Mouse (Mus musculus): ENCODE measurements at regions not wholly inside any gene's neighbourhood (a gene's known extent, or its start where the extent isn't known, plus 50 kb on each side); places are given as distances from the start of the nearest gene placed in this dataset.

- DNase-seq = peak; percentile 6
Measured at GRCm38 (mm10) chr14:39682306-39683000, 209.6 kb upstream of the Nrg3 start.

GRCm38 (mm10) chr14:39678228-39678627 lies 205.3 kb upstream of the Nrg3 start:
- no peak for DNase-seq

GRCm38 (mm10) chr14:39677556-39677955 lies 204.7 kb upstream of the Nrg3 start:
- no peak for DNase-seq

GRCm38 (mm10) chr14:39638776-39639175 lies 165.9 kb upstream of the Nrg3 start:
- DNase-seq = no peak

Data from kidney, postnatal 10 days (tissue).